Mouse (Mus musculus) embryonic facial prominence, embryonic 13.5 days (tissue): ENCODE results near the gene Csgalnact2. TPM values are rescaled to one million over a fixed set of nuclear protein-coding genes. Genes with fewer than 3 reads are reported as not detected.

Source experiments
- ATAC-seq: fragments of 200-750 bp; cut with Nextera tagmentation; 2 replicates; pipeline ENCODE4 v1.8.0; 2017; ENCODE audit warnings: low read depth; ENCODE audit not compliant: insufficient number of reproducible peaks, insufficient read depth, low FRiP score, low TSS enrichment
- H3K27ac ChIP-seq: fragments of 300-500 bp; sonication (generic); 2 replicates; pipeline ENCODE4 v1.5.1; 2015; ENCODE audit warnings: moderate library complexity, mild to moderate bottlenecking, inconsistent platforms
- H3K27me3 ChIP-seq: fragments of 300-500 bp; sonication (generic); 2 replicates; pipeline ENCODE4 v1.6.1; 2015; ENCODE audit warnings: mild to moderate bottlenecking, inconsistent platforms
- H3K36me3 ChIP-seq: fragments of 300-500 bp; sonication (generic); 2 replicates; pipeline ENCODE4 v1.6.1; 2015; ENCODE audit warnings: mild to moderate bottlenecking, inconsistent platforms
- H3K4me1 ChIP-seq: fragments of 300-500 bp; sonication (generic); 2 replicates; pipeline ENCODE4 v1.6.1; 2015; ENCODE audit warnings: inconsistent platforms
- H3K4me2 ChIP-seq: fragments of 300-500 bp; sonication (generic); 2 replicates; pipeline ENCODE4 v1.6.1; 2015; ENCODE audit warnings: moderate library complexity, mild to moderate bottlenecking, inconsistent platforms
- H3K4me3 ChIP-seq: fragments of 300-500 bp; sonication (generic); 2 replicates; pipeline ENCODE4 v1.5.1; 2015; ENCODE audit warnings: mild to moderate bottlenecking, inconsistent platforms
- H3K9ac ChIP-seq: fragments of 300-500 bp; sonication (generic); 2 replicates; pipeline ENCODE4 v1.6.1; 2015; ENCODE audit warnings: mild to moderate bottlenecking, inconsistent platforms
- H3K9me3 ChIP-seq: fragments of 300-500 bp; sonication (generic); 2 replicates; pipeline ENCODE4 v1.6.1; 2016; ENCODE audit warnings: inconsistent platforms
- WGBS: fragments of 180-500 bp; shearing (Covaris S2); methylation state at CpG from one replicate; pipeline ENCODE4 v1.1.7; 2015; ENCODE audit warnings: mixed read lengths; 5-methylcytosine and 5-hydroxymethylcytosine counted together
- polyA plus RNA-seq: library from polyadenylated mRNA; unstranded; fragments of >200 nt; fragmentation: Nextera tagmentation; extraction: Ambion mirVana; gene quantifications from 2 replicates; pipeline ENCODE4 v1.2.1, GENCODE M21; 2015

The Csgalnact2 gene
- polyA plus RNA-seq, 1 experiment from 2014 or later, result 16.1 TPM

GRCm38 (mm10) chr6:118130022-118130421 is 8.9 kb downstream of the Csgalnact2 start:
- WGBS, result 37% methylated on average over 2 of the region's 2 CpGs
- no peaks in the 10 kb centered on the region for H3K27me3 ChIP-seq
- peaks cover 9% of the 10 kb centered on the region for H3K4me1 ChIP-seq
- no peak overlapping the region for H3K4me2 ChIP-seq
- H3K36me3 ChIP-seq, result peaks cover 3% of the 10 kb centered on the region
- no peak overlapping the region for H3K9ac ChIP-seq
- no peak for ATAC-seq
- H3K4me3 ChIP-seq, result no peak overlapping the region
- no peak overlapping the region for H3K27ac ChIP-seq
- no peaks in the 10 kb centered on the region for H3K9me3 ChIP-seq

GRCm38 (mm10) chr6:118127827-118128487 is 11.0 kb downstream of the Csgalnact2 start:
- Histone ChIP-seq H3K9me3 (no peaks in the 10 kb centered on the region), H3K9ac (no peak overlapping the region), H3K27me3 (no peaks in the 10 kb centered on the region), H3K27ac (no peak overlapping the region), H3K36me3 (peaks cover 15% of the 10 kb centered on the region), H3K4me2 (no peak overlapping the region), H3K4me1 (peaks cover 9% of the 10 kb centered on the region), H3K4me3 (no peak overlapping the region)
- no peak for ATAC-seq
- 73% methylated on average over 6 of the region's 6 CpGs for WGBS

GRCm38 (mm10) chr6:118127198-118127597 is 11.7 kb downstream of the Csgalnact2 start:
- ATAC-seq, result no peak
- WGBS, result 75% methylated on average over 7 of the region's 7 CpGs
- no peaks in the 10 kb centered on the region for H3K9me3 ChIP-seq

GRCm38 (mm10) chr6:118126577-118126976 is 12.4 kb downstream of the Csgalnact2 start:
- Histone ChIP-seq H3K9ac (no peak overlapping the region), H3K4me2 (no peak overlapping the region), H3K4me3 (no peak overlapping the region), H3K27ac (no peak overlapping the region), H3K9me3 (no peaks in the 10 kb centered on the region), H3K4me1 (peaks cover 9% of the 10 kb centered on the region), H3K36me3 (peaks cover 29% of the 10 kb centered on the region), H3K27me3 (no peaks in the 10 kb centered on the region)
- no peak for ATAC-seq

More at GRCm38 (mm10) chr6:118127198-118127597, 11.7 kb downstream of the Csgalnact2 start:
- no peaks in the 10 kb centered on the region for H3K27me3 ChIP-seq
- H3K27ac ChIP-seq, result no peak overlapping the region
- no peak overlapping the region for H3K4me2 ChIP-seq
- H3K9ac ChIP-seq, result no peak overlapping the region
- H3K4me1 ChIP-seq, result peaks cover 9% of the 10 kb centered on the region
- no peak overlapping the region for H3K4me3 ChIP-seq
- H3K36me3 ChIP-seq, result peaks cover 22% of the 10 kb centered on the region

GRCm38 (mm10) chr6:118122767-118123166 is 16.2 kb downstream of the Csgalnact2 start:
- Histone ChIP-seq H3K27me3 (no peaks in the 10 kb centered on the region), H3K9me3 (no peaks in the 10 kb centered on the region), H3K27ac (no peak overlapping the region), H3K36me3 (peaks cover 37% of the 10 kb centered on the region), H3K4me2 (no peak overlapping the region), H3K9ac (no peak overlapping the region), H3K4me1 (no peaks in the 10 kb centered on the region), H3K4me3 (no peak overlapping the region)
- no peak for ATAC-seq
- 84% methylated on average over 1 of the region's 1 CpGs for WGBS

- no peak overlapping the region for H3K9ac ChIP-seq
- WGBS, result 44% methylated on average over 1 of the region's 1 CpGs
- no peaks in the 10 kb centered on the region for H3K27me3 ChIP-seq
- no peak overlapping the region for H3K27ac ChIP-seq
- no peaks in the 10 kb centered on the region for H3K9me3 ChIP-seq
- ATAC-seq, result no peak
- H3K4me3 ChIP-seq, result no peak overlapping the region
- H3K36me3 ChIP-seq, result peaks cover 34% of the 10 kb centered on the region
- no peaks in the 10 kb centered on the region for H3K4me1 ChIP-seq
- H3K4me2 ChIP-seq, result no peak overlapping the region
Measured at GRCm38 (mm10) chr6:118111810-118112209, 27.1 kb downstream of the Csgalnact2 start.

GRCm38 (mm10) chr6:118099311-118099802 is 39.6 kb downstream of the Csgalnact2 start:
- no peak overlapping the region for H3K27ac ChIP-seq
- H3K4me1 ChIP-seq, result no peaks in the 10 kb centered on the region
- H3K36me3 ChIP-seq, result no peaks in the 10 kb centered on the region
- 36% methylated on average over 2 of the region's 2 CpGs for WGBS
- H3K27me3 ChIP-seq, result no peaks in the 10 kb centered on the region
- H3K4me3 ChIP-seq, result no peak overlapping the region
- H3K4me2 ChIP-seq, result no peak overlapping the region
- ATAC-seq, result no peak
- H3K9me3 ChIP-seq, result no peaks in the 10 kb centered on the region
- no peak overlapping the region for H3K9ac ChIP-seq

- no peak overlapping the region for H3K4me2 ChIP-seq
- H3K9me3 ChIP-seq, result no peaks in the 10 kb centered on the region
- ATAC-seq, result no peak
- H3K4me3 ChIP-seq, result no peak overlapping the region
- WGBS, result 72% methylated on average over 8 of the region's 8 CpGs
- no peak overlapping the region for H3K27ac ChIP-seq
- no peak overlapping the region for H3K9ac ChIP-seq
- no peaks in the 10 kb centered on the region for H3K27me3 ChIP-seq
- no peaks in the 10 kb centered on the region for H3K4me1 ChIP-seq
- no peaks in the 10 kb centered on the region for H3K36me3 ChIP-seq
Measured at GRCm38 (mm10) chr6:118097765-118098365, 41.1 kb downstream of the Csgalnact2 start.

- Histone ChIP-seq H3K4me1 (no peaks in the 10 kb centered on the region), H3K9ac (no peak overlapping the region), H3K27me3 (no peaks in the 10 kb centered on the region), H3K4me3 (no peak overlapping the region), H3K4me2 (no peak overlapping the region), H3K36me3 (no peaks in the 10 kb centered on the region), H3K9me3 (no peaks in the 10 kb centered on the region), H3K27ac (no peak overlapping the region)
- ATAC-seq, result no peak
- WGBS, result 72% methylated on average over 9 of the region's 9 CpGs
Measured at GRCm38 (mm10) chr6:118090827-118091226, 48.1 kb downstream of the Csgalnact2 start.

GRCm38 (mm10) chr6:118088750-118089440 is 50.0 kb downstream of the Csgalnact2 start:
- H3K27me3 ChIP-seq, result no peaks in the 10 kb centered on the region

GRCm38 (mm10) chr6:118087955-118088354 is 51.0 kb downstream of the Csgalnact2 start:
- no peak overlapping the region for H3K4me2 ChIP-seq
- H3K27ac ChIP-seq, result no peak overlapping the region
- H3K4me1 ChIP-seq, result no peaks in the 10 kb centered on the region
- no peaks in the 10 kb centered on the region for H3K27me3 ChIP-seq
- no peaks in the 10 kb centered on the region for H3K9me3 ChIP-seq
- no peak overlapping the region for H3K9ac ChIP-seq
- no peaks in the 10 kb centered on the region for H3K36me3 ChIP-seq
- no peak for ATAC-seq
- H3K4me3 ChIP-seq, result no peak overlapping the region
- WGBS, result 59% methylated on average over 8 of the region's 8 CpGs

More at GRCm38 (mm10) chr6:118088750-118089440, 50.0 kb downstream of the Csgalnact2 start:
- no peak for ATAC-seq
- no peak overlapping the region for H3K4me2 ChIP-seq
- no peaks in the 10 kb centered on the region for H3K4me1 ChIP-seq
- no peak overlapping the region for H3K27ac ChIP-seq
- H3K4me3 ChIP-seq, result no peak overlapping the region
- 74% methylated on average over 17 of the region's 17 CpGs for WGBS
- H3K36me3 ChIP-seq, result no peaks in the 10 kb centered on the region
- no peaks in the 10 kb centered on the region for H3K9me3 ChIP-seq
- no peak overlapping the region for H3K9ac ChIP-seq

- no peak overlapping the region for H3K27ac ChIP-seq
Measured at GRCm38 (mm10) chr6:118084596-118084995, 54.3 kb downstream of the Csgalnact2 start.

More at GRCm38 (mm10) chr6:118084596-118084995, 54.3 kb downstream of the Csgalnact2 start:
- 88% methylated on average over 8 of the region's 8 CpGs for WGBS
- H3K9me3 ChIP-seq, result no peaks in the 10 kb centered on the region
- H3K27me3 ChIP-seq, result peaks cover 7% of the 10 kb centered on the region; the same call in 1 of the 2 replicates
- no peaks in the 10 kb centered on the region for H3K36me3 ChIP-seq
- no peak overlapping the region for H3K4me2 ChIP-seq
- H3K9ac ChIP-seq, result no peak overlapping the region
- ATAC-seq, result no peak
- no peak overlapping the region for H3K4me3 ChIP-seq
- no peaks in the 10 kb centered on the region for H3K4me1 ChIP-seq
